In the genomic region with DNA sequence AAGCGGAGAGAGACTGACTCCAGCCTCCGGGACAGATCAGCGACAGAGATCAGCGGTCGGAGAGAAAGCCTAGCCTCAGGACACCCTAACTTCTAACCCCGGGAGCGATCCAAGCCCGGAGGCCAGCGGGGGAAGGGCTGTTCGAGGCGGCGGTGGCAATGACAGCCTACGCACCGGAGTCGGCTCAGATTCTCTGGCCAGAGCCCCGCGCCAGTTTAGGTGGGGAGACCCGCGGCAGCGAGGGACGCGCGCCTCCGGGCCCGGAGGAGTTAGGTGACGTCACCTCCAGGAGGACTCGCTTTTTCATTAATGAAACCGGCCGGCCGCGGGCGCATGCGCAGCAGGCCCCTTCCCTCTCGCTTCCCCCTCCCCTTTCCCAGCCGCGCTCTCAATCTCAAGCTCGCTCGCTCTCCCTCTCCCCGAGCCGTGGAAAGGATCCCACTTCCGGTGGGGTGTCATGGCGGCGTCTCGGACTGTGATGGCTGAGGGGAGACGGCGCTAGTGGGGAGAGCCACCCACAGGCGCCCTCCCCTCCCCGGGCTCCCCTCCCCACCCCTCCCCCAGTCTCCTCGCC, we compare ENCODE assay signal across 8 mouse cellular contexts. TPM values are rescaled to one million over a fixed set of nuclear protein-coding genes. Genes with fewer than 3 reads are reported as not detected.
A peak's percentile ranks its signal among the peaks of the same experiment; 100 is the strongest.
DNase-seq lines count a peak whose midpoint lies in the region; ATAC-seq lines count a peak whose summit lies in the region.

A gene (plus strand): TSS at position 460 of the 574 bp plus-strand sequence.

- no peaks in the 10 kb centered on the region for H3K9me3 ChIP-seq in hindbrain, embryonic 16.5 days (ENCODE audit: control insufficient read depth, low read length)

- WGBS in hindbrain, embryonic 16.5 days: 0% methylated on average over 22 of the region's 49 CpGs
- WGBS in macrophage (ENCODE audit: missing documents): 1% methylated on average over 45 of the region's 49 CpGs

- H3K27ac ChIP-seq in hindbrain, embryonic 16.5 days (ENCODE audit: low read depth, low read length): peak within 1 kb of the TSS; percentile 96
- H3K27ac ChIP-seq in macrophage: peak within 1 kb of the TSS; percentile 62

- H3K4me2 ChIP-seq in hindbrain, embryonic 16.5 days (ENCODE audit: low read length): peak within 1 kb of the TSS; percentile 73

- peaks cover 18% of the 10 kb centered on the region for H3K4me1 ChIP-seq in hindbrain, embryonic 16.5 days (ENCODE audit: control insufficient read depth, insufficient read depth, low read depth, low read length)

- no peaks in the 10 kb centered on the region for H3K27me3 ChIP-seq in hindbrain, embryonic 16.5 days (replicated peaks; ENCODE audit: control insufficient read depth, insufficient read depth, low read length)

- peak; percentile 78 for DNase-seq in T-cell, adult 2 months (ENCODE audit: low spot score)
- DNase-seq in cerebellum, postnatal 36 days: peak; percentile 92 to 95
- DNase-seq in gastrocnemius, adult 18-20 months (ENCODE audit: low spot score): peak; percentile 95
- DNase-seq in left cerebral cortex, adult 18-20 months (ENCODE audit: low spot score in 2 of 2): peak; percentile 92 to 94
- peak; percentile 94 for DNase-seq in right cerebral cortex, adult 18-20 months
- DNase-seq in urinary bladder, postnatal 10 days (ENCODE audit: low spot score): peak; percentile 88

- peak within 1 kb of the TSS; percentile 72 for H3K4me3 ChIP-seq in hindbrain, embryonic 16.5 days (ENCODE audit: low read length)
- H3K4me3 ChIP-seq in macrophage (ENCODE audit: inconsistent target): peak within 1 kb of the TSS; percentile 52

- peaks cover 43% of the 10 kb centered on the region for H3K79me2 ChIP-seq in macrophage (ENCODE audit: inconsistent target)

- H3K9ac ChIP-seq in hindbrain, embryonic 16.5 days (ENCODE audit: low read depth, low read length): peak within 1 kb of the TSS; percentile 100

- peak; percentile 96 for ATAC-seq in hindbrain, embryonic 16.5 days

- no peaks in the 10 kb centered on the region for H3K36me3 ChIP-seq in hindbrain, embryonic 16.5 days (ENCODE audit: control insufficient read depth, insufficient read depth, low read length)
- H3K36me3 ChIP-seq in macrophage (ENCODE audit: inconsistent target): no peaks in the 10 kb centered on the region

RNA-seq across cellular contexts. Expression of the gene that starts here (rescaled TPM):
- total RNA-seq in gastrocnemius, adult 18-20 months (2021): 10 to 100 TPM; 13.9 to 18.6 TPM
- 5.1 TPM in 2 replicates for polyA plus RNA-seq in hindbrain, embryonic 16.5 days (2015; fragmentation: Nextera tagmentation; extraction: Ambion mirVana)
- total RNA-seq in left cerebral cortex, adult 18-20 months (2021): 100 to 1,000 TPM; 121 to 123 TPM
- 100 to 1,000 TPM; 105 to 254 (median 159) TPM for total RNA-seq in macrophage (2018; cell fraction: chromatin; rRNA removed)
- 10 to 100 TPM; 16.7 to 37.3 (median 25.6) TPM for total RNA-seq in macrophage (2018; cell fraction: cytosol; rRNA removed)
- 100 to 1,000 TPM in 6 of 26 experiments, 10 to 100 TPM in 20; 48.3 to 148 (median 83.6) TPM for total RNA-seq in macrophage (2018; cell fraction: nucleus; rRNA removed)
- polyA plus RNA-seq in macrophage (2018): 11.9 to 15.5 TPM (median 12.5 TPM) in 3 replicates

Comparison
In these comparisons a context has a peak if more than half of its experiments do, and no peak if none do; other contexts are left out.
1. Peak in every context shown above with its lines: DNase-seq, ATAC-seq, H3K4me3 ChIP-seq and H3K27ac ChIP-seq.
2. RNA of the gene that starts here (total RNA-seq): 121 to 123 TPM in left cerebral cortex, adult 18-20 months; 13.9 to 18.6 TPM in gastrocnemius, adult 18-20 months; every median in the first group is over 4 times any median in the second.